Mouse (Mus musculus): ENCODE data around the gene Ugt1a6b.
"Not testable (repeated sequence)": the region's sequence is repeated elsewhere in the genome, so short reads cannot be mapped to it uniquely, and the experiment has no call there.

The Ugt1a6b gene

GRCm38 (mm10) chr1:88120550-88120949 lies 17.5 kb downstream of the Ugt1a6b start:
- DNase-seq (ENCODE audit: low spot score in 2 of 2), result not testable (repeated sequence)

- DNase-seq (ENCODE audit: low spot score in 2 of 2), result peak in 1 of 2 experiments; percentile 8
These were observed 18.5 kb downstream of the Ugt1a6b start for GRCm38 (mm10) chr1:88121521-88121920.

GRCm38 (mm10) chr1:88125827-88126360 lies 22.8 kb downstream of the Ugt1a6b start:
- DNase-seq (ENCODE audit: low spot score in 2 of 2), result not testable (repeated sequence)

- not testable (repeated sequence) for DNase-seq (ENCODE audit: low spot score in 2 of 2)
These were observed 26.0 kb downstream of the Ugt1a6b start for GRCm38 (mm10) chr1:88129091-88129490.

- not testable (repeated sequence) for DNase-seq (ENCODE audit: low spot score in 2 of 2)
These were observed 27.2 kb downstream of the Ugt1a6b start for GRCm38 (mm10) chr1:88130223-88130622.

GRCm38 (mm10) chr1:88133908-88134456 lies 30.9 kb downstream of the Ugt1a6b start:
- no peak for DNase-seq (ENCODE audit: low spot score in 2 of 2)

GRCm38 (mm10) chr1:88134457-88135011 lies 31.5 kb downstream of the Ugt1a6b start, which contains the start of gene Ugt1a6a:
Gene Ugt1a6a (plus strand): TSS chr1:88134809.
- DNase-seq (ENCODE audit: low spot score in 2 of 2), result not testable (repeated sequence)

- DNase-seq (ENCODE audit: low spot score in 2 of 2), result not testable (repeated sequence)
These were observed 32.3 kb downstream of the Ugt1a6b start for GRCm38 (mm10) chr1:88135229-88135904.

GRCm38 (mm10) chr1:88136646-88137045 lies 33.6 kb downstream of the Ugt1a6b start:
- DNase-seq (ENCODE audit: low spot score in 2 of 2), result no peak

- no peak for DNase-seq (ENCODE audit: low spot score in 2 of 2)
These were observed 34.2 kb downstream of the Ugt1a6b start for GRCm38 (mm10) chr1:88137264-88137663.

- DNase-seq (ENCODE audit: low spot score in 2 of 2), result no peak
These were observed 35.1 kb downstream of the Ugt1a6b start for GRCm38 (mm10) chr1:88138145-88138544.

- DNase-seq (ENCODE audit: low spot score in 2 of 2), result not testable (repeated sequence)
These were observed 37.4 kb downstream of the Ugt1a6b start for GRCm38 (mm10) chr1:88140492-88140891.

- peak; percentile 20 to 26 for DNase-seq (ENCODE audit: low spot score in 2 of 2)
These were observed 41.1 kb downstream of the Ugt1a6b start for GRCm38 (mm10) chr1:88143966-88144675.

GRCm38 (mm10) chr1:88145278-88145677 lies 42.2 kb downstream of the Ugt1a6b start:
- not testable (repeated sequence) for DNase-seq (ENCODE audit: low spot score in 2 of 2)

- peak in 1 of 2 experiments; percentile 4 for DNase-seq (ENCODE audit: low spot score in 2 of 2)
These were observed 47.1 kb downstream of the Ugt1a6b start for GRCm38 (mm10) chr1:88150133-88150532.

GRCm38 (mm10) chr1:88158430-88158829 lies 55.4 kb downstream of the Ugt1a6b start:
- no peak for DNase-seq (ENCODE audit: low spot score in 2 of 2)

- no peak for DNase-seq (ENCODE audit: low spot score in 2 of 2)
These were observed 62.7 kb downstream of the Ugt1a6b start, which contains the start of gene Ugt1a5 for GRCm38 (mm10) chr1:88165711-88166110. Gene Ugt1a5 (plus strand): TSS chr1:88166012.

GRCm38 (mm10) chr1:88172190-88172589 lies 69.1 kb downstream of the Ugt1a6b start:
- DNase-seq (ENCODE audit: low spot score in 2 of 2), result not testable (repeated sequence)

- DNase-seq (ENCODE audit: low spot score in 2 of 2), result no peak
These were observed 76.6 kb downstream of the Ugt1a6b start for GRCm38 (mm10) chr1:88179657-88180056.

GRCm38 (mm10) chr1:88186325-88186935 lies 83.4 kb downstream of the Ugt1a6b start:
- DNase-seq (ENCODE audit: low spot score in 2 of 2), result no peak

- DNase-seq (ENCODE audit: low spot score in 2 of 2), result no peak
These were observed 89.1 kb downstream of the Ugt1a6b start for GRCm38 (mm10) chr1:88192136-88192535.

All from right cerebral cortex, adult 2 months (tissue).